Mouse (Mus musculus) right cerebral cortex, postnatal 4 days (tissue): Measurements from ENCODE around the gene Sycp2.

Source experiments
- DNase-seq: peaks from one replicate; pipeline ENCODE4 v3.0.0-alpha.2; 2022

Sycp2 gene

GRCm38 (mm10) chr2:178407053-178407815, at the start of gene Sycp2:
Gene Sycp2 (minus strand): TSS chr2:178407685.
- DNase-seq: no peak

- DNase-seq: no peak
Observed at GRCm38 (mm10) chr2:178454664-178455516, 47.4 kb upstream of the Sycp2 start.

GRCm38 (mm10) chr2:178450961-178451360, 43.5 kb upstream of the Sycp2 start:
- no peak for DNase-seq

GRCm38 (mm10) chr2:178450236-178450635, 42.8 kb upstream of the Sycp2 start:
- no peak for DNase-seq

GRCm38 (mm10) chr2:178449386-178449785, 41.9 kb upstream of the Sycp2 start:
- no peak for DNase-seq

- DNase-seq: no peak
Observed at GRCm38 (mm10) chr2:178437311-178437710, 29.8 kb upstream of the Sycp2 start.

GRCm38 (mm10) chr2:178433903-178434302, 26.4 kb upstream of the Sycp2 start:
- no peak for DNase-seq

- no peak for DNase-seq
Observed at GRCm38 (mm10) chr2:178433495-178433894, 26.0 kb upstream of the Sycp2 start.

GRCm38 (mm10) chr2:178430231-178430630, 22.7 kb upstream of the Sycp2 start, which contains the start of gene Cdh26:
Gene Cdh26 (plus strand): TSS chr2:178430531.
- no peak for DNase-seq

GRCm38 (mm10) chr2:178429426-178429825, 21.9 kb upstream of the Sycp2 start:
- DNase-seq: no peak

GRCm38 (mm10) chr2:178428676-178429075, 21.2 kb upstream of the Sycp2 start:
- no peak for DNase-seq

- no peak for DNase-seq
Observed at GRCm38 (mm10) chr2:178428183-178428582, 20.7 kb upstream of the Sycp2 start.

- no peak for DNase-seq
Observed at GRCm38 (mm10) chr2:178427181-178427580, 19.7 kb upstream of the Sycp2 start.

- peak; percentile 22 for DNase-seq
Observed at GRCm38 (mm10) chr2:178426229-178426628, 18.7 kb upstream of the Sycp2 start.

GRCm38 (mm10) chr2:178423223-178423622, 15.7 kb upstream of the Sycp2 start:
- no peak for DNase-seq

- no peak for DNase-seq
Observed at GRCm38 (mm10) chr2:178422186-178422585, 14.7 kb upstream of the Sycp2 start.

GRCm38 (mm10) chr2:178421603-178422002, 14.1 kb upstream of the Sycp2 start:
- DNase-seq: peak; percentile 2

- DNase-seq: peak; percentile 2
Observed at GRCm38 (mm10) chr2:178420576-178420975, 13.1 kb upstream of the Sycp2 start.

- DNase-seq: peak; percentile 2
Observed at GRCm38 (mm10) chr2:178416970-178417369, 9.5 kb upstream of the Sycp2 start.

GRCm38 (mm10) chr2:178416427-178416826, 8.9 kb upstream of the Sycp2 start:
- DNase-seq: peak; percentile 4

- no peak for DNase-seq
Observed at GRCm38 (mm10) chr2:178415150-178415448, 7.6 kb upstream of the Sycp2 start.

GRCm38 (mm10) chr2:178414261-178415149, 7.0 kb upstream of the Sycp2 start, which contains the start of the genes Ppp1r3d and Fam217b:
Gene Ppp1r3d (minus strand): TSS chr2:178414472.
Gene Fam217b (plus strand): TSS chr2:178414524.
- DNase-seq: peak; percentile 64
